Mouse (Mus musculus): ENCODE data around the gene Usp40. TPM values are rescaled to one million over a fixed set of nuclear protein-coding genes. Genes with fewer than 3 reads are reported as not detected.
"Not testable (repeated sequence)": the region's sequence is repeated elsewhere in the genome, so short reads cannot be mapped to it uniquely, and the experiment has no call there.

Gene Usp40
- polyA plus RNA-seq (2014; fragmentation: Nextera tagmentation; extraction: Ambion mirVana): 31.2 and 36.4 TPM in 2 replicates

- DNase-seq (ENCODE audit: low spot score): peak; percentile 91
- Histone ChIP-seq H3K4me2 (ENCODE audit: low read depth, low read length) (peak within 1 kb of the TSS; percentile 68), H3K9ac (ENCODE audit: low read depth, low read length) (peak within 1 kb of the TSS; percentile 88), H3K9me3 (ENCODE audit: control insufficient read depth, low read length) (no peaks in the 10 kb centered on the region), H3K27me3 (replicated peaks; ENCODE audit: control insufficient read depth, insufficient read depth, low read length) (no peaks in the 10 kb centered on the region), H3K4me1 (ENCODE audit: control insufficient read depth, insufficient read depth, low read length) (peaks cover 12% of the 10 kb centered on the region), H3K27ac (replicated peaks; ENCODE audit: low read depth, low read length) (peak within 1 kb of the TSS; percentile 88), H3K4me3 (ENCODE audit: low read depth, low read length) (peak within 1 kb of the TSS; percentile 58), H3K36me3 (ENCODE audit: control insufficient read depth, insufficient read depth, low read length) (peaks cover 22% of the 10 kb centered on the region)
- WGBS: under 1% methylated on average over 41 of the region's 45 CpGs
- peak; percentile 94 for ATAC-seq (ENCODE audit: low read depth)
Measured at GRCm38 (mm10) chr1:88008211-88008697, at the start of gene Usp40. Gene Usp40, minus strand, starts transcription at chr1:88008551.

GRCm38 (mm10) chr1:88055088-88055487 is 46.7 kb upstream of the Usp40 start, which contains the start of gene Ugt1a10:
Gene Ugt1a10, plus strand, starts transcription at chr1:88055388.
- no peak within 1 kb of the TSS for H3K9ac ChIP-seq (ENCODE audit: low read depth, low read length)
- H3K4me1 ChIP-seq (ENCODE audit: control insufficient read depth, insufficient read depth, low read length): no peaks in the 10 kb centered on the region
- no peak within 1 kb of the TSS for H3K4me3 ChIP-seq (ENCODE audit: low read depth, low read length)
- H3K27me3 ChIP-seq (replicated peaks; ENCODE audit: control insufficient read depth, insufficient read depth, low read length): no peaks in the 10 kb centered on the region
- H3K4me2 ChIP-seq (ENCODE audit: low read depth, low read length): no peak within 1 kb of the TSS
- no peak within 1 kb of the TSS for H3K27ac ChIP-seq (replicated peaks; ENCODE audit: low read depth, low read length)
- no peaks in the 10 kb centered on the region for H3K36me3 ChIP-seq (ENCODE audit: control insufficient read depth, insufficient read depth, low read length)
- 84% methylated on average over 1 of the region's 1 CpGs for WGBS
- ATAC-seq (ENCODE audit: low read depth): no peak
- DNase-seq (ENCODE audit: low spot score): no peak
- no peaks in the 10 kb centered on the region for H3K9me3 ChIP-seq (ENCODE audit: control insufficient read depth, low read length)

GRCm38 (mm10) chr1:88047408-88047807 is 39.1 kb upstream of the Usp40 start:
- not testable (repeated sequence) for H3K4me3 ChIP-seq (ENCODE audit: low read depth, low read length); H3K36me3 ChIP-seq (ENCODE audit: control insufficient read depth, insufficient read depth, low read length); H3K9ac ChIP-seq (ENCODE audit: low read depth, low read length); ATAC-seq (ENCODE audit: low read depth); DNase-seq (ENCODE audit: low spot score); H3K4me1 ChIP-seq (ENCODE audit: control insufficient read depth, insufficient read depth, low read length); H3K4me2 ChIP-seq (ENCODE audit: low read depth, low read length); H3K9me3 ChIP-seq (ENCODE audit: control insufficient read depth, low read length); H3K27me3 ChIP-seq (replicated peaks; ENCODE audit: control insufficient read depth, insufficient read depth, low read length); H3K27ac ChIP-seq (replicated peaks; ENCODE audit: low read depth, low read length)
- WGBS: 74% methylated on average over 2 of the region's 2 CpGs

GRCm38 (mm10) chr1:88044832-88045437 is 36.6 kb upstream of the Usp40 start:
- not testable (repeated sequence) for H3K27me3 ChIP-seq (replicated peaks; ENCODE audit: control insufficient read depth, insufficient read depth, low read length); H3K9ac ChIP-seq (ENCODE audit: low read depth, low read length); DNase-seq (ENCODE audit: low spot score); H3K36me3 ChIP-seq (ENCODE audit: control insufficient read depth, insufficient read depth, low read length); ATAC-seq (ENCODE audit: low read depth); H3K4me1 ChIP-seq (ENCODE audit: control insufficient read depth, insufficient read depth, low read length); H3K27ac ChIP-seq (replicated peaks; ENCODE audit: low read depth, low read length); H3K4me2 ChIP-seq (ENCODE audit: low read depth, low read length); H3K9me3 ChIP-seq (ENCODE audit: control insufficient read depth, low read length); H3K4me3 ChIP-seq (ENCODE audit: low read depth, low read length)
- WGBS: 71% methylated on average over 3 of the region's 5 CpGs

GRCm38 (mm10) chr1:88043044-88043443 is 34.7 kb upstream of the Usp40 start:
- not testable (repeated sequence) for H3K9ac ChIP-seq (ENCODE audit: low read depth, low read length); H3K4me1 ChIP-seq (ENCODE audit: control insufficient read depth, insufficient read depth, low read length); H3K9me3 ChIP-seq (ENCODE audit: control insufficient read depth, low read length); H3K36me3 ChIP-seq (ENCODE audit: control insufficient read depth, insufficient read depth, low read length); H3K27ac ChIP-seq (replicated peaks; ENCODE audit: low read depth, low read length); ATAC-seq (ENCODE audit: low read depth); H3K4me3 ChIP-seq (ENCODE audit: low read depth, low read length); H3K27me3 ChIP-seq (replicated peaks; ENCODE audit: control insufficient read depth, insufficient read depth, low read length); H3K4me2 ChIP-seq (ENCODE audit: low read depth, low read length); DNase-seq (ENCODE audit: low spot score)
- WGBS: 88% methylated on average over 1 of the region's 2 CpGs

DNA sequence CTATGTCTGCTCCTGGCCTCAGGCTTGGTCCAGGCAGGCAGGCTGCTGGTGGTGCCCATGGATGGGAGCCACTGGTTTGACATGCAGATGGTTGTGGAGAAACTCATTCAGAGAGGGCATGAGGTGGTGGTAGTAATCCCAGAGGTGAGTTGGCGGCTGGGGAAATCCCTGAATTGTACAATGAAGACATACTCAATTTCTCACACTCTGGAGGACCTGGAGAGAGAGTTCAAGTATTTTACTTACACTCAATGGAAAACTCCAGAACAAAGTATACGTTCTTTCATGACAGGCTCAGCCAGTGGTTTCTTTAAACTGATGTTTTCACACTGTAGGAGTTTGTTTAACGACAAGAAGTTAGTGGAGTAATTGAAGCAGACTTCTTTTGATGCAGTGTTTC is 16.9 kb upstream of the Usp40 start:
- not testable (repeated sequence) for H3K9ac ChIP-seq (ENCODE audit: low read depth, low read length); H3K27me3 ChIP-seq (replicated peaks; ENCODE audit: control insufficient read depth, insufficient read depth, low read length); ATAC-seq (ENCODE audit: low read depth); DNase-seq (ENCODE audit: low spot score); H3K36me3 ChIP-seq (ENCODE audit: control insufficient read depth, insufficient read depth, low read length); H3K4me1 ChIP-seq (ENCODE audit: control insufficient read depth, insufficient read depth, low read length); H3K9me3 ChIP-seq (ENCODE audit: control insufficient read depth, low read length); H3K27ac ChIP-seq (replicated peaks; ENCODE audit: low read depth, low read length); H3K4me3 ChIP-seq (ENCODE audit: low read depth, low read length); H3K4me2 ChIP-seq (ENCODE audit: low read depth, low read length)
- 63% methylated on average over 3 of the region's 3 CpGs for WGBS

- Histone ChIP-seq H3K27ac (replicated peaks; ENCODE audit: low read depth, low read length) (no peak overlapping the region), H3K9ac (ENCODE audit: low read depth, low read length) (no peak overlapping the region), H3K4me2 (ENCODE audit: low read depth, low read length) (no peak overlapping the region), H3K9me3 (ENCODE audit: control insufficient read depth, low read length) (peaks cover 16% of the 10 kb centered on the region; the same call in 1 of the 2 replicates), H3K27me3 (replicated peaks; ENCODE audit: control insufficient read depth, insufficient read depth, low read length) (no peaks in the 10 kb centered on the region), H3K4me1 (ENCODE audit: control insufficient read depth, insufficient read depth, low read length) (no peaks in the 10 kb centered on the region), H3K36me3 (ENCODE audit: control insufficient read depth, insufficient read depth, low read length) (no peaks in the 10 kb centered on the region), H3K4me3 (ENCODE audit: low read depth, low read length) (no peak overlapping the region)
- no peak for DNase-seq (ENCODE audit: low spot score)
- 90% methylated on average over 6 of the region's 6 CpGs for WGBS
- no peak for ATAC-seq (ENCODE audit: low read depth)
Measured at GRCm38 (mm10) chr1:88015371-88015770, 7.0 kb upstream of the Usp40 start.

- Histone ChIP-seq H3K9ac (ENCODE audit: low read depth, low read length) (no peak overlapping the region), H3K4me1 (ENCODE audit: control insufficient read depth, insufficient read depth, low read length) (no peaks in the 10 kb centered on the region), H3K9me3 (ENCODE audit: control insufficient read depth, low read length) (peaks cover 16% of the 10 kb centered on the region; the same call in 1 of the 2 replicates), H3K36me3 (ENCODE audit: control insufficient read depth, insufficient read depth, low read length) (no peaks in the 10 kb centered on the region), H3K4me2 (ENCODE audit: low read depth, low read length) (no peak overlapping the region), H3K4me3 (ENCODE audit: low read depth, low read length) (no peak overlapping the region), H3K27me3 (replicated peaks; ENCODE audit: control insufficient read depth, insufficient read depth, low read length) (no peaks in the 10 kb centered on the region), H3K27ac (replicated peaks; ENCODE audit: low read depth, low read length) (no peak overlapping the region)
- no peak for ATAC-seq (ENCODE audit: low read depth)
- WGBS: 95% methylated on average over 4 of the region's 4 CpGs
- DNase-seq (ENCODE audit: low spot score): no peak
Measured at GRCm38 (mm10) chr1:88014671-88015070, 6.3 kb upstream of the Usp40 start.

DNA sequence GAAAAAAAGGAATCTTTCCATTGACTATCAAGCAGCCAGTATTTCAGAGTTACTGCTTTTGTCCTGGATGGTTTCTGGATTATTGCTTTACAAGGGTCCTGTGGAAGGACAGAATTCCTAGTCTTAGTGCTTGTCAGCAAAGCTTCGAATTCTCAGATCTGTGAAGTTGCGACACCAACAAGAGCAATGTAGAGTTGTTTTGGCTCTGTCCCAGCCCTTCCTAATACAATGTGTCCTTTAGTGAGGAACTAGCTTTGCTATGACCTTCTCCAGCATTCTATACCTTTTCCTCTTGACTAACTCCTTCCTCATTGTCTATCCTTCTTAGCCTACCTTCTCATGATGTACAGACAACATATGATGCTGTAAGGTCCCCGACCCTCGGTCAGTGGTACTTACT is 5.8 kb upstream of the Usp40 start:
- Histone ChIP-seq H3K4me1 (ENCODE audit: control insufficient read depth, insufficient read depth, low read length) (no peaks in the 10 kb centered on the region), H3K9me3 (ENCODE audit: control insufficient read depth, low read length) (peaks cover 16% of the 10 kb centered on the region; the same call in 1 of the 2 replicates), H3K9ac (ENCODE audit: low read depth, low read length) (no peak overlapping the region), H3K4me3 (ENCODE audit: low read depth, low read length) (no peak overlapping the region), H3K27me3 (replicated peaks; ENCODE audit: control insufficient read depth, insufficient read depth, low read length) (no peaks in the 10 kb centered on the region), H3K27ac (replicated peaks; ENCODE audit: low read depth, low read length) (no peak overlapping the region), H3K4me2 (ENCODE audit: low read depth, low read length) (no peak overlapping the region), H3K36me3 (ENCODE audit: control insufficient read depth, insufficient read depth, low read length) (no peaks in the 10 kb centered on the region)
- 91% methylated on average over 4 of the region's 4 CpGs for WGBS
- DNase-seq (ENCODE audit: low spot score) (no peak), ATAC-seq (ENCODE audit: low read depth) (no peak)
